Mouse (Mus musculus) 416B (cell line): Measurements from ENCODE around the gene Vegfd.

Experiments used
- DNase-seq: peaks from one replicate; pipeline ENCODE4 v3.0.0; 2011; ENCODE audit warnings: low read depth

Gene Vegfd

GRCm38 (mm10) chrX:164373081-164373480 lies at the start of gene Vegfd:
TSS of gene Vegfd (plus strand) at chrX:164373378.
- DNase-seq = peak; percentile 9

GRCm38 (mm10) chrX:164323391-164323913 lies 49.7 kb upstream of the Vegfd start:
- no peak for DNase-seq

- DNase-seq = no peak
Measured at GRCm38 (mm10) chrX:164330351-164330750, 42.8 kb upstream of the Vegfd start.

- no peak for DNase-seq
Measured at GRCm38 (mm10) chrX:164330766-164331165, 42.4 kb upstream of the Vegfd start.

- no peak for DNase-seq
Measured at GRCm38 (mm10) chrX:164338591-164338990, 34.6 kb upstream of the Vegfd start.

- no peak for DNase-seq
Measured at GRCm38 (mm10) chrX:164345359-164345938, 27.7 kb upstream of the Vegfd start.

- DNase-seq = no peak
Measured at GRCm38 (mm10) chrX:164348937-164349336, 24.2 kb upstream of the Vegfd start.

GRCm38 (mm10) chrX:164365153-164365865 lies 7.9 kb upstream of the Vegfd start:
- no peak for DNase-seq

GRCm38 (mm10) chrX:164370576-164370975 lies 2.6 kb upstream of the Vegfd start:
- DNase-seq = no peak

GRCm38 (mm10) chrX:164374586-164374985 lies 1.4 kb downstream of the Vegfd start:
- DNase-seq = no peak

- no peak for DNase-seq
Measured at GRCm38 (mm10) chrX:164379721-164380120, 6.5 kb downstream of the Vegfd start.

GRCm38 (mm10) chrX:164381618-164382408 lies 8.6 kb downstream of the Vegfd start:
- DNase-seq = peak; percentile 83

- no peak for DNase-seq
Measured at GRCm38 (mm10) chrX:164394091-164394490, 20.9 kb downstream of the Vegfd start.

- DNase-seq = peak; percentile 58
Measured at GRCm38 (mm10) chrX:164398456-164398855, 25.3 kb downstream of the Vegfd start.

GRCm38 (mm10) chrX:164405080-164405649 lies 32.0 kb downstream of the Vegfd start:
- no peak for DNase-seq

- DNase-seq = no peak
Measured at GRCm38 (mm10) chrX:164406133-164407022, 33.2 kb downstream of the Vegfd start.

GRCm38 (mm10) chrX:164408301-164408927 lies 35.2 kb downstream of the Vegfd start:
- DNase-seq = no peak

- no peak for DNase-seq
Measured at GRCm38 (mm10) chrX:164410562-164410961, 37.4 kb downstream of the Vegfd start.

GRCm38 (mm10) chrX:164416803-164417202 lies 43.6 kb downstream of the Vegfd start:
- no peak for DNase-seq

GRCm38 (mm10) chrX:164418008-164418407 lies 44.8 kb downstream of the Vegfd start:
- DNase-seq = no peak

GRCm38 (mm10) chrX:164419471-164419939 lies 46.3 kb downstream of the Vegfd start, which contains the start of gene Piga:
TSS of gene Piga (plus strand) at chrX:164419787.
- peak; percentile 98 for DNase-seq
